ENCODE assay signal across 8 mouse cellular contexts in genomic region chrX:157454430-157454829, GRCm38 (mm10). TPM values are rescaled to one million over a fixed set of nuclear protein-coding genes. Genes with fewer than 3 reads are reported as not detected.
DNase-seq lines count a peak whose midpoint lies in the region; ATAC-seq and TF ChIP-seq lines count a peak whose summit lies in the region.
"Had no signal": no experiment of that assay in that cellular context is flagged by ENCODE, and none has a peak within 500 bp of the region (broad histone marks: within the 10 kb centered on the region; RNA-seq: fewer than 3 reads in every experiment).

No protein-coding gene starts in this region.

- H3K36me3 ChIP-seq in midbrain, embryonic 11.5 days (ENCODE audit: control insufficient read depth, insufficient read depth, low read length) = no peaks in the 10 kb centered on the region
- no peaks in the 10 kb centered on the region for H3K36me3 ChIP-seq in midbrain, embryonic 16.5 days (ENCODE audit: control insufficient read depth, insufficient read depth, low read length)
- no peaks in the 10 kb centered on the region for H3K36me3 ChIP-seq in liver, embryonic 14.5 days (replicated peaks; ENCODE audit: control insufficient read depth, insufficient read depth, low read depth)

- H3K9me3 ChIP-seq in midbrain, embryonic 11.5 days (ENCODE audit: control insufficient read depth, low read length) = no peaks in the 10 kb centered on the region
- no peaks in the 10 kb centered on the region for H3K9me3 ChIP-seq in midbrain, embryonic 16.5 days (replicated peaks; ENCODE audit: control insufficient read depth, low read length, poor library complexity, severe bottlenecking)
- no peaks in the 10 kb centered on the region for H3K9me3 ChIP-seq in liver, embryonic 14.5 days (ENCODE audit: control insufficient read depth, low read length)

- no peak overlapping the region for H3K27ac ChIP-seq in midbrain, embryonic 11.5 days (ENCODE audit: low read depth, low read length)
- H3K27ac ChIP-seq in midbrain, embryonic 16.5 days (ENCODE audit: low read length) = no peak overlapping the region
- no peak overlapping the region for H3K27ac ChIP-seq in cortical plate, adult 2 months (ENCODE audit: insufficient read depth, low read length)
- H3K27ac ChIP-seq in liver, embryonic 14.5 days = no peak overlapping the region

- no peak for ATAC-seq in midbrain, embryonic 11.5 days (ENCODE audit: low FRiP score)
- ATAC-seq in midbrain, embryonic 16.5 days = no peak
- peak; percentile 80 for ATAC-seq in inflammation-experienced regulatory T-cells, adult 6 months
- ATAC-seq in liver, embryonic 14.5 days (ENCODE audit: insufficient read depth) = no peak

- H3K4me3 ChIP-seq in midbrain, embryonic 11.5 days (ENCODE audit: low read depth, low read length) = no peak overlapping the region
- no peak overlapping the region for H3K4me3 ChIP-seq in midbrain, embryonic 16.5 days (ENCODE audit: low read depth, low read length)
- no peak overlapping the region for H3K4me3 ChIP-seq in cortical plate, adult 2 months (ENCODE audit: insufficient read depth, low read length)
- no peak overlapping the region for H3K4me3 ChIP-seq in liver, embryonic 14.5 days (ENCODE audit: insufficient read depth in 1 of 2, low read depth in 2 of 2, low read length in 2 of 2)

- no peak overlapping the region for H3K9ac ChIP-seq in midbrain, embryonic 11.5 days (ENCODE audit: low read length)
- no peak overlapping the region for H3K9ac ChIP-seq in midbrain, embryonic 16.5 days (ENCODE audit: low read depth, low read length)
- H3K9ac ChIP-seq in liver, embryonic 14.5 days (replicated peaks) = no peak overlapping the region

- no peak overlapping the region for H3K4me2 ChIP-seq in midbrain, embryonic 11.5 days
- no peak overlapping the region for H3K4me2 ChIP-seq in midbrain, embryonic 16.5 days (ENCODE audit: low read length)
- H3K4me2 ChIP-seq in liver, embryonic 14.5 days (ENCODE audit: low read depth) = no peak overlapping the region

- H3K4me1 ChIP-seq in midbrain, embryonic 11.5 days (ENCODE audit: control insufficient read depth, insufficient read depth, low read length) = no peaks in the 10 kb centered on the region
- no peaks in the 10 kb centered on the region for H3K4me1 ChIP-seq in midbrain, embryonic 16.5 days (ENCODE audit: control insufficient read depth, insufficient read depth, low read length)
- H3K4me1 ChIP-seq in cortical plate, adult 2 months (ENCODE audit: control insufficient read depth, insufficient read depth, low read length) = no peaks in the 10 kb centered on the region
- no peaks in the 10 kb centered on the region for H3K4me1 ChIP-seq in liver, embryonic 14.5 days (replicated peaks; ENCODE audit: control insufficient read depth in 2 of 2, insufficient read depth in 2 of 2, low read length in 1 of 2)

- no peaks in the 10 kb centered on the region for H3K27me3 ChIP-seq in midbrain, embryonic 11.5 days (ENCODE audit: control insufficient read depth, insufficient read depth, low read length)
- no peaks in the 10 kb centered on the region for H3K27me3 ChIP-seq in midbrain, embryonic 16.5 days (ENCODE audit: control insufficient read depth, insufficient read depth, low read depth, low read length)
- H3K27me3 ChIP-seq in liver, embryonic 14.5 days (ENCODE audit: control insufficient read depth, insufficient read depth, low read length) = no peaks in the 10 kb centered on the region

- no peak for TF ChIP-seq EP300 in liver, embryonic 14.5 days (IDR thresholded peaks at IDR 0.05; ENCODE audit: low read depth)

- peak; percentile 94 for DNase-seq in midbrain, embryonic 11.5 days (ENCODE audit: low spot score, missing footprints)
- peak; percentile 63 for DNase-seq in ZHBTc4 (ENCODE audit: low read depth, low spot score)
- DNase-seq in liver, embryonic 14.5 days (ENCODE audit: low read depth in 3 of 3, low spot score in 3 of 3) = no peak
- peak; percentile 60 for DNase-seq in right cerebral cortex, postnatal 14 days

- WGBS in midbrain, embryonic 11.5 days = 77% methylated on average over 1 of the region's 1 CpGs
- WGBS in midbrain, embryonic 16.5 days = 55% methylated on average over 1 of the region's 1 CpGs
- 21% methylated on average over 1 of the region's 1 CpGs for WGBS in liver, embryonic 14.5 days (ENCODE audit: insufficient replicate concordance)

- no peak for TF ChIP-seq POLR2A in cortical plate, adult 2 months (IDR thresholded peaks at IDR 0.05; ENCODE audit: extremely low read depth, insufficient read depth, low read length)

- peak; percentile 84 for TF ChIP-seq CTCF in cortical plate, adult 2 months (IDR thresholded peaks at IDR 0.05; ENCODE audit: extremely low read depth, insufficient read depth, low read length)
- TF ChIP-seq CTCF in liver, embryonic 14.5 days (IDR thresholded peaks at IDR 0.05; ENCODE audit: low read depth) = peak; percentile 64

RNA-seq across cellular contexts. Expression of gene Sms, which starts 37.7 kb away (rescaled TPM):
- 112 and 118 TPM in 2 replicates for polyA plus RNA-seq in midbrain, embryonic 11.5 days (2014; fragmentation: Nextera tagmentation; extraction: Ambion mirVana)
- polyA plus RNA-seq in midbrain, embryonic 16.5 days (2015; fragmentation: Nextera tagmentation; extraction: Ambion mirVana) = 131 and 149 TPM in 2 replicates
- polyA plus RNA-seq in cortical plate, adult 2 months (2012; rRNA removed) = 66.2 and 70.1 TPM in 2 replicates
- polyA plus RNA-seq in inflammation-experienced regulatory T-cells, adult 6 months (2017; shearing (Covaris generic)) = 10 to 100 TPM; 60.3 to 89.5 (median 66.0) TPM
- polyA plus RNA-seq in liver, embryonic 14.5 days (2012; rRNA removed) = 11.7 and 17.5 TPM in 2 replicates
- polyA plus RNA-seq in liver, embryonic 14.5 days (2014; fragmentation: Nextera tagmentation; extraction: Ambion mirVana) = 19.4 and 19.7 TPM in 2 replicates

RNA-seq across cellular contexts. Expression of gene Phex, which starts 39.3 kb away (rescaled TPM):
- polyA plus RNA-seq in midbrain, embryonic 11.5 days (2014; fragmentation: Nextera tagmentation; extraction: Ambion mirVana) = 0.19 and 0.63 TPM in 2 replicates
- polyA plus RNA-seq in midbrain, embryonic 16.5 days (2015; fragmentation: Nextera tagmentation; extraction: Ambion mirVana) = 0.23 and 0.27 TPM in 2 replicates
- polyA plus RNA-seq in cortical plate, adult 2 months (2012; rRNA removed) = 0.21 and 0.42 TPM in 2 replicates
- under 1 TPM in 1 of 3 experiments, not detected in 2; 0.15 TPM for polyA plus RNA-seq in inflammation-experienced regulatory T-cells, adult 6 months (2017; shearing (Covaris generic))
- 0.01 TPM in 1 of 2 replicates, not detected in the other for polyA plus RNA-seq in liver, embryonic 14.5 days (2012; rRNA removed)
- not detected in 2 replicates for polyA plus RNA-seq in liver, embryonic 14.5 days (2014; fragmentation: Nextera tagmentation; extraction: Ambion mirVana)
- polyA plus RNA-seq: small intestine, adult 2 months had no signal

Comparison
In these comparisons a context has a peak if more than half of its experiments do, and no peak if none do; other contexts are left out.
1. DNase-seq: peak in midbrain, embryonic 11.5 days (single experiment), ZHBTc4 (single experiment) and right cerebral cortex, postnatal 14 days (single experiment); none in liver, embryonic 14.5 days (0 of 3).